Mouse (Mus musculus) adrenal gland, postnatal 14 days (tissue): ENCODE measurements around the gene Lhfpl3. TPM values are rescaled to one million over a fixed set of nuclear protein-coding genes. Genes with fewer than 3 reads are reported as not detected.

ENCODE experiments used
- microRNA-seq, 2 experiments: library from miRNA; unstranded; fragments of <30 nt; microRNA quantifications; one replicate each; pipeline ENCODE4 v1.2.0; 2021
- total RNA-seq: library from RNA; stranded (reverse); gene quantifications from 2 replicates; pipeline ENCODE4 v1.2.3, GENCODE M21; 2021

Lhfpl3 gene
- total RNA-seq, 1 experiment from 2014 or later = 0.89 TPM

Small RNAs within 50 kb of the gene (microRNA-seq; reads per million reads assigned to microRNA genes)
- 0 reads per million in 2 experiments for gene Gm28022
- gene Gm44363 = 0 reads per million in 2 experiments

Other genes with a start within 250 kb of the Lhfpl3 start
- 17.9 and 20.4 TPM in 2 replicates for gene Orc5, start 195.6 kb upstream of the Lhfpl3 start, total RNA-seq